Mouse (Mus musculus): ENCODE measurements around the gene Khk.
A peak's percentile ranks its signal among the peaks of the same experiment; 100 is the strongest.

Gene Khk

GRCm38 (mm10) chr5:30913060-30913841, 8.0 kb upstream of the Khk start, which contains the start of gene Emilin1:
TSS of gene Emilin1 (plus strand) at chr5:30913402.
- no peak for DNase-seq (ENCODE audit: low read depth, low spot score)

- DNase-seq (ENCODE audit: low read depth, low spot score), result no peak
Observed at GRCm38 (mm10) chr5:30914101-30914635, 7.1 kb upstream of the Khk start.

GRCm38 (mm10) chr5:30914849-30915248, 6.4 kb upstream of the Khk start:
- DNase-seq (ENCODE audit: low read depth, low spot score), result no peak

- DNase-seq (ENCODE audit: low read depth, low spot score), result no peak
Observed at GRCm38 (mm10) chr5:30915456-30915855, 5.8 kb upstream of the Khk start.

- DNase-seq (ENCODE audit: low read depth, low spot score), result peak; percentile 73
Observed at GRCm38 (mm10) chr5:30915974-30916433, 5.2 kb upstream of the Khk start.

- no peak for DNase-seq (ENCODE audit: low read depth, low spot score)
Observed at GRCm38 (mm10) chr5:30916841-30917240, 4.4 kb upstream of the Khk start.

GRCm38 (mm10) chr5:30917348-30917747, 3.9 kb upstream of the Khk start:
- no peak for DNase-seq (ENCODE audit: low read depth, low spot score)

GRCm38 (mm10) chr5:30917891-30918670, 3.1 kb upstream of the Khk start:
- no peak for DNase-seq (ENCODE audit: low read depth, low spot score)

GRCm38 (mm10) chr5:30918691-30919090, 2.5 kb upstream of the Khk start:
- DNase-seq (ENCODE audit: low read depth, low spot score), result no peak

GRCm38 (mm10) chr5:30919831-30920614, 1.2 kb upstream of the Khk start:
- no peak for DNase-seq (ENCODE audit: low read depth, low spot score)

- DNase-seq (ENCODE audit: low read depth, low spot score), result peak; percentile 45
Observed at GRCm38 (mm10) chr5:30920621-30921020, 610 bp upstream of the Khk start.

- DNase-seq (ENCODE audit: low read depth, low spot score), result no peak
Observed at GRCm38 (mm10) chr5:30922581-30923041, 1.4 kb downstream of the Khk start.

GRCm38 (mm10) chr5:30923119-30923518, 1.9 kb downstream of the Khk start:
- DNase-seq (ENCODE audit: low read depth, low spot score), result peak; percentile 59

- DNase-seq (ENCODE audit: low read depth, low spot score), result no peak
Observed at GRCm38 (mm10) chr5:30924614-30925013, 3.4 kb downstream of the Khk start.

- no peak for DNase-seq (ENCODE audit: low read depth, low spot score)
Observed at GRCm38 (mm10) chr5:30925217-30925616, 4.0 kb downstream of the Khk start.

- DNase-seq (ENCODE audit: low read depth, low spot score), result no peak
Observed at GRCm38 (mm10) chr5:30926073-30926472, 4.8 kb downstream of the Khk start.

GRCm38 (mm10) chr5:30927945-30928529, 6.8 kb downstream of the Khk start:
- no peak for DNase-seq (ENCODE audit: low read depth, low spot score)

GRCm38 (mm10) chr5:30930121-30930520, 8.9 kb downstream of the Khk start:
- DNase-seq (ENCODE audit: low read depth, low spot score), result peak; percentile 55

- no peak for DNase-seq (ENCODE audit: low read depth, low spot score)
Observed at GRCm38 (mm10) chr5:30930846-30931245, 9.6 kb downstream of the Khk start.

GRCm38 (mm10) chr5:30931378-30931777, 10.1 kb downstream of the Khk start:
- no peak for DNase-seq (ENCODE audit: low read depth, low spot score)

- DNase-seq (ENCODE audit: low read depth, low spot score), result no peak
Observed at GRCm38 (mm10) chr5:30933705-30934104, 12.5 kb downstream of the Khk start.

All from A20 (cell line).